Mouse (Mus musculus) urinary bladder, adult 2 months (tissue): Measurements from ENCODE around the gene Olfr790. TPM values are rescaled to one million over a fixed set of nuclear protein-coding genes. Genes with fewer than 3 reads are reported as not detected.

Source experiments
- DNase-seq: peaks from one replicate; pipeline ENCODE4 v3.0.0; 2022; ENCODE audit warnings: low spot score
- polyA plus RNA-seq: library from polyadenylated mRNA; depleted of rRNA; stranded (reverse); fragments of >200 nt; gene quantifications from 2 replicates; pipeline ENCODE4 v1.2.3, GENCODE M21; 2012; rRNA removed

The Olfr790 gene
- polyA plus RNA-seq = not detected in 2 replicates

GRCm38 (mm10) chr10:129498192-129498591, at the start of gene Olfr790:
Olfr790 (plus strand) TSS chr10:129498492.
- DNase-seq = no peak

GRCm38 (mm10) chr10:129461562-129461961, 36.7 kb upstream of the Olfr790 start, which contains the start of gene Olfr787:
Olfr787 (plus strand) TSS chr10:129461862.
- DNase-seq = no peak

GRCm38 (mm10) chr10:129470698-129471097, 27.6 kb upstream of the Olfr790 start, which contains the start of gene Olfr788:
Olfr788 (plus strand) TSS chr10:129470998.
- no peak for DNase-seq

- no peak for DNase-seq
Observed at GRCm38 (mm10) chr10:129473256-129473655, 25.0 kb upstream of the Olfr790 start.

- DNase-seq = no peak
Observed at GRCm38 (mm10) chr10:129473723-129474122, 24.6 kb upstream of the Olfr790 start.

- no peak for DNase-seq
Observed at GRCm38 (mm10) chr10:129484452-129484851, 13.8 kb upstream of the Olfr790 start, which contains the start of gene Olfr789. Olfr789 (plus strand) TSS chr10:129484752.

- no peak for DNase-seq
Observed at GRCm38 (mm10) chr10:129490101-129490500, 8.2 kb upstream of the Olfr790 start.

GRCm38 (mm10) chr10:129521492-129521891, 23.2 kb downstream of the Olfr790 start, which contains the start of gene Olfr791:
Olfr791 (plus strand) TSS chr10:129521792.
- DNase-seq = no peak

- DNase-seq = no peak
Observed at GRCm38 (mm10) chr10:129538862-129539261, 40.6 kb downstream of the Olfr790 start, which contains the start of gene Olfr792. Olfr792 (plus strand) TSS chr10:129539162.

GRCm38 (mm10) chr10:129549354-129549753, 51.1 kb downstream of the Olfr790 start:
- no peak for DNase-seq

Other genes with a start within 250 kb of the Olfr790 start
- not detected in 2 replicates for gene Olfr776, start 239.4 kb upstream of the Olfr790 start, polyA plus RNA-seq
- gene Olfr777, start 227.0 kb upstream of the Olfr790 start, polyA plus RNA-seq = not detected in 2 replicates
- not detected in 2 replicates for gene Olfr780, start 180.4 kb upstream of the Olfr790 start, polyA plus RNA-seq
- gene Olfr781, start 169.6 kb upstream of the Olfr790 start, polyA plus RNA-seq = not detected in 2 replicates
- not detected in 2 replicates for gene Olfr782, start 149.6 kb upstream of the Olfr790 start, polyA plus RNA-seq
- gene Olfr784, start 114.4 kb upstream of the Olfr790 start, polyA plus RNA-seq = 0.03 and 0.06 TPM in 2 replicates
- gene Olfr785, start 93.1 kb upstream of the Olfr790 start, polyA plus RNA-seq = not detected in 2 replicates
- gene Olfr786, start 71.2 kb upstream of the Olfr790 start, polyA plus RNA-seq = not detected in 2 replicates
- gene Olfr787, start 36.6 kb upstream of the Olfr790 start, polyA plus RNA-seq = not detected in 2 replicates
- not detected in 2 replicates for gene Olfr788, start 27.5 kb upstream of the Olfr790 start, polyA plus RNA-seq
- gene Olfr789, start 13.7 kb upstream of the Olfr790 start, polyA plus RNA-seq = not detected in 2 replicates
- gene Olfr791, start 23.3 kb downstream of the Olfr790 start, polyA plus RNA-seq = not detected in 2 replicates
- gene Olfr792, start 40.7 kb downstream of the Olfr790 start, polyA plus RNA-seq = not detected in 2 replicates
- gene Olfr794, start 69.2 kb downstream of the Olfr790 start, polyA plus RNA-seq = not detected in 2 replicates
- gene Olfr796, start 114.1 kb downstream of the Olfr790 start, polyA plus RNA-seq = not detected in 2 replicates
- not detected in 2 replicates for gene Olfr798, start 129.4 kb downstream of the Olfr790 start, polyA plus RNA-seq
- not detected in 2 replicates for gene Olfr799, start 139.0 kb downstream of the Olfr790 start, polyA plus RNA-seq
- not detected in 2 replicates for gene Olfr800, start 159.2 kb downstream of the Olfr790 start, polyA plus RNA-seq
- gene Olfr801, start 175.4 kb downstream of the Olfr790 start, polyA plus RNA-seq = not detected in 2 replicates
- gene Olfr802, start 189.7 kb downstream of the Olfr790 start, polyA plus RNA-seq = not detected in 2 replicates
- not detected in 2 replicates for gene Olfr803, start 195.8 kb downstream of the Olfr790 start, polyA plus RNA-seq
- gene Olfr804, start 204.7 kb downstream of the Olfr790 start, polyA plus RNA-seq = not detected in 2 replicates
- not detected in 2 replicates for gene Olfr805, start 230.9 kb downstream of the Olfr790 start, polyA plus RNA-seq
- gene Olfr806, start 243.4 kb downstream of the Olfr790 start, polyA plus RNA-seq = not detected in 2 replicates